Mouse (Mus musculus): ENCODE measurements around the gene Olfr1467. TPM values are rescaled to one million over a fixed set of nuclear protein-coding genes. Genes with fewer than 3 reads are reported as not detected.

The Olfr1467 gene
- not detected for total RNA-seq (2021)
- long read RNA-seq, experiment 1 = 0 reads
- long read RNA-seq, experiment 2 = 0 reads

- Histone ChIP-seq H3K27ac (no peak within 1 kb of the TSS), H3K4me3 (no peak within 1 kb of the TSS)
- no peak for TF ChIP-seq CTCF (conservative IDR thresholded peaks at IDR 0.05)
- DNase-seq (ENCODE audit: low spot score in 2 of 2) = no peak
Measured at GRCm38 (mm10) chr19:13361936-13362335, at the start of gene Olfr1467. TSS of gene Olfr1467 (plus strand) at chr19:13362236.

GRCm38 (mm10) chr19:13315441-13315840 is 46.6 kb upstream of the Olfr1467 start, which contains the start of gene Olfr1465:
TSS of gene Olfr1465 (minus strand) at chr19:13315541.
- no peak for TF ChIP-seq CTCF (conservative IDR thresholded peaks at IDR 0.05)

GRCm38 (mm10) chr19:13338562-13338961 is 23.5 kb upstream of the Olfr1467 start, which contains the start of gene Olfr1466:
TSS of gene Olfr1466 (plus strand) at chr19:13338862.
- TF ChIP-seq CTCF (conservative IDR thresholded peaks at IDR 0.05) = no peak
- H3K4me3 ChIP-seq = no peak within 1 kb of the TSS
- DNase-seq (ENCODE audit: low spot score in 2 of 2) = no peak
- H3K27ac ChIP-seq = no peak within 1 kb of the TSS

More at GRCm38 (mm10) chr19:13315441-13315840, 46.6 kb upstream of the Olfr1467 start, which contains the start of gene Olfr1465:
- DNase-seq (ENCODE audit: low spot score in 2 of 2) = no peak
- no peak within 1 kb of the TSS for H3K4me3 ChIP-seq
- no peak within 1 kb of the TSS for H3K27ac ChIP-seq

GRCm38 (mm10) chr19:13407549-13407948 is 45.5 kb downstream of the Olfr1467 start, which contains the start of gene Olfr1469:
TSS of gene Olfr1469 (plus strand) at chr19:13407849.
- DNase-seq (ENCODE audit: low spot score in 2 of 2) = no peak
- Histone ChIP-seq H3K4me3 (no peak within 1 kb of the TSS), H3K27ac (no peak within 1 kb of the TSS)
- TF ChIP-seq CTCF (conservative IDR thresholded peaks at IDR 0.05) = no peak

Other genes with a start within 250 kb of the Olfr1467 start
- gene Olfr1459, start 212.7 kb upstream of the Olfr1467 start, total RNA-seq (2021) = under 1 TPM; 0.12 to 0.26 TPM
- not detected for gene Olfr1461, start 199.2 kb upstream of the Olfr1467 start, total RNA-seq (2021)
- gene Olfr1462, start 176.5 kb upstream of the Olfr1467 start, total RNA-seq (2021) = not detected
- not detected for gene Olfr1463, start 130.9 kb upstream of the Olfr1467 start, total RNA-seq (2021)
- not detected for gene Olfr1465, start 46.7 kb upstream of the Olfr1467 start, total RNA-seq (2021)
- not detected for gene Olfr1466, start 23.4 kb upstream of the Olfr1467 start, total RNA-seq (2021)
- gene Olfr1469, start 45.6 kb downstream of the Olfr1467 start, total RNA-seq (2021) = not detected
- not detected for gene Olfr1471, start 81.2 kb downstream of the Olfr1467 start, total RNA-seq (2021)
- not detected for gene Olfr1472, start 93.8 kb downstream of the Olfr1467 start, total RNA-seq (2021)
- gene Olfr1474, start 107.3 kb downstream of the Olfr1467 start, total RNA-seq (2021) = not detected
- not detected for gene Olfr1475, start 118.0 kb downstream of the Olfr1467 start, total RNA-seq (2021)
- not detected for gene Olfr1477, start 138.3 kb downstream of the Olfr1467 start, total RNA-seq (2021)
- gene Olfr1480, start 165.7 kb downstream of the Olfr1467 start, total RNA-seq (2021) = not detected
- gene Olfr1484, start 221.3 kb downstream of the Olfr1467 start, total RNA-seq (2021) = not detected